Mouse (Mus musculus): ENCODE measurements around the gene Clcn1.
A peak's percentile ranks its signal among the peaks of the same experiment; 100 is the strongest.

The Clcn1 gene

GRCm38 (mm10) chr6:42286448-42286847 lies at the start of gene Clcn1:
Clcn1 (plus strand) TSS chr6:42286685.
- DNase-seq (ENCODE audit: extremely low spot score, low read depth, low spot score), result no peak

- DNase-seq (ENCODE audit: extremely low spot score, low read depth, low spot score), result no peak
Observed at GRCm38 (mm10) chr6:42237276-42237805, 49.1 kb upstream of the Clcn1 start.

DNA sequence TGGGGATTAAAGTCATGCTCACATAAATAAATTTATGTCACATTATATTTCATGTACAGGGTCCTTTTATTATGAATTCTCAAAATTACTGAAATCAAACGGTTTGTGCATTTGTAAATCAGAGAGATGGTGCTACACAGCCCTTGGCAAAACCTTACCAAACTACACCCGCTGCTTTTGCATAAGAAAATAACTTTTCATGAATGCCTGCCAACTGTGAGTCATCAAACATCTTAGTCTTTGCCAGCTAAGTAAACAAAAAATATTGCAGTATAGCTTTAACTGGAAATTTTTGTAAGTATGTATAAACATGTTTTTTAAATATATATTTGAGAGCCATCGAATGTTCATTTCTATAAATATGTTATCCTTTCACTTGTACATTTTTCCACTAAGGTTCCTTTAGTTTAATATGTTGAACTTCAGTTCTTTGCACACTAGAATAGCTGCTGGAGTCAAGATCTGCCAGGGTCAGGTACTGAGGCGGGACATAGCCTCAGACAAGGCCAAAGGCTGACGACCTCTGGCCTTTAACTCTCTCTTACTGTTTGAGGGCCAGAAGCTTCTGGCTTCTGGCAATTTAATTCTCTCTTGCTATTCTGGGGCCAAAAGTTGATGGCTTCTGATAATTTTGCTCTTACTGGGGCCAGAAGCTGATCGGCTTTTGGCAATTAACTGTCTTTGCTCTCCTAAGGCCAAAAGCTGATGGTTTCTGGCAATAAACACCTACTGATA lies 45.0 kb upstream of the Clcn1 start:
- DNase-seq (ENCODE audit: extremely low spot score, low read depth, low spot score), result no peak

- DNase-seq (ENCODE audit: extremely low spot score, low read depth, low spot score), result no peak
Observed at GRCm38 (mm10) chr6:42245711-42246353, 40.7 kb upstream of the Clcn1 start, which contains the start of gene Gstk1. Gstk1 (plus strand) TSS chr6:42245935.

- no peak for DNase-seq (ENCODE audit: extremely low spot score, low read depth, low spot score)
Observed at GRCm38 (mm10) chr6:42247173-42247572, 39.3 kb upstream of the Clcn1 start.

- DNase-seq (ENCODE audit: extremely low spot score, low read depth, low spot score), result no peak
Observed at GRCm38 (mm10) chr6:42247981-42248380, 38.5 kb upstream of the Clcn1 start.

DNA sequence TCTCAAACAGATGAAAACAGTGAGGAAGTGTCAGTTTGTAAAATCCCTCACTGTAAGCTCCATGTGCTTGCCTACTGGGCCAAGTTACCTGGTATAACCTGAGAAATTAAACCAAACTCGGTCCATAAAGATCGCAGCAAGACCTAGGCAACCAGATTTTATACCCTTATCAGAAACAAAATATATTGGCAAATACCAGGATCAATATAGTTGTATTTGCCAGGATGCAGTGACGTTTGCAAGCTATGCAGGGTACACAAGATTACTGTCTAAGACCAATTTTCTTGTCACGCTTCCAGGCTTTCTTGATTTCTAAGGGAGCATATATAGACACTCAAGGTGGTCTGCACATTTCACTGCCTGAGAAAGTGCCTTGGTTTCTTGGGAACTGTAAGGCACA lies 34.7 kb upstream of the Clcn1 start:
- no peak for DNase-seq (ENCODE audit: extremely low spot score, low read depth, low spot score)

DNA sequence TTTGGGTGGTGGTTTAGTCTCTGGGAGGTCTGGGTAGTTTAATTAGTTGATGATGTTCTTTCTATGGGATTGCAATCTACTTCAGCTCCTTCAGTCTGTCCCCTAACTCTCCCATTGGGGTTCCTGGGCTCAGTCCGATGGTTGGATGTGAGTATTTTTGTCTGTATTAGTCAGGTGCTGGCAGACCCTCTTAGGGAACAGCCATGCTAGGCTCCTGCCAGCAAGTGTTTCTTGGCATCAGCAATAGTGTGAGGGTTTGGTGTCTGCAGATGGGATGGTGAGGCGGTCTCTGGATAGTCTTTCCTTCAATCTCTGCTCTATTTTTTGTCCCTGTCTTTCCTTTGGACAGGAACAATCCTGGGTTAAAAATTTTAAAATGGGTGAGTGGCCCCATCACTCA lies 33.4 kb upstream of the Clcn1 start:
- DNase-seq (ENCODE audit: extremely low spot score, low read depth, low spot score), result no peak

DNA sequence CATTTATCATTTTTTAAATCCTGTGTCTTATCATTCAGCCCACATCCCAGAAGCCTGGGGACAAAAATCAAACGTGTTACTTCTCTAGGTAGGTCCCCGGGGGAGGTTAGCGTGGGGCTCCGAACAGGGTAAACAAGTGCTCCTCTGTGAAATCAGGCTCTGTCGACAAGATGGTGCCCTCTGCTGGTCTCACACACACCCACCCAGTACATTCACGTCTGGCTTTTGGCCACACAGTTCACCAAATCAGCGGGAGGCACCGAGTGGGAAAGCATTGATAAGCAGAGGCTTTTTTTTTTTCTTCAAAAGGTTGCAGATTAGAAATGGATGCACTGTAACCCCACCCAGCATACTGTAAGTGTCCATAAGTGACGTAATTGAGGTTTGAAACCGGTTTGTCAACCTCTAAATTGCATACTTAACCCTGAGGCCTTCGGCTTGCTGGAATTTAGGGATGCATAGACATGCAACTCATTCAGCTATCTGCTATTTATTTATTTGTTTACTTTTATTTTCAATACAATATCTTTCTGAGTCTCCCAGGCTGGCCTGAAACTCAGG lies 29.1 kb upstream of the Clcn1 start:
- DNase-seq (ENCODE audit: extremely low spot score, low read depth, low spot score), result no peak

DNA sequence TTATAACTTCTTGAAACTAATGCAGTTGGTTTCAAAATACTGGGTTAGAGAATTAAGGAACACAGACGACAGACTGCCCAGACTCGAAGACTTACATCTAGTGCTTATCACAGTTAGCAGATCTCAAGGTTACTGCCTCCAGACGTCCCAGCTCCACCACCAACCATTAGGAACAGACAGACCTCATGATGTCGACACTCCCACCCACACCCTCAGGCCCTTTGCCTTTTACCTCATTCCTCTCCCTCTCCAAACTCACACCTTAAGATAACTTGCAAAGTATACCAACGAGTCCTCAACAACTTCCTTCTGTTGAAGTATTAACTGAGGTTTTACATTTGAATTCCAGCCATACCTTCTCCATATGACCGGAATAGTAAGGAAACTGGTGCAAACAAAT lies 26.1 kb upstream of the Clcn1 start:
- DNase-seq (ENCODE audit: extremely low spot score, low read depth, low spot score), result no peak

GRCm38 (mm10) chr6:42261524-42262170 lies 24.8 kb upstream of the Clcn1 start, which contains the start of gene Tmem139:
Tmem139 (plus strand) TSS chr6:42261970.
- no peak for DNase-seq (ENCODE audit: extremely low spot score, low read depth, low spot score)

- DNase-seq (ENCODE audit: extremely low spot score, low read depth, low spot score), result peak; percentile 95
Observed at GRCm38 (mm10) chr6:42264626-42265312, 21.7 kb upstream of the Clcn1 start, which contains the start of gene Casp2. Casp2 (plus strand) TSS chr6:42264985.

- DNase-seq (ENCODE audit: extremely low spot score, low read depth, low spot score), result no peak
Observed at GRCm38 (mm10) chr6:42265391-42266330, 20.8 kb upstream of the Clcn1 start.

DNA sequence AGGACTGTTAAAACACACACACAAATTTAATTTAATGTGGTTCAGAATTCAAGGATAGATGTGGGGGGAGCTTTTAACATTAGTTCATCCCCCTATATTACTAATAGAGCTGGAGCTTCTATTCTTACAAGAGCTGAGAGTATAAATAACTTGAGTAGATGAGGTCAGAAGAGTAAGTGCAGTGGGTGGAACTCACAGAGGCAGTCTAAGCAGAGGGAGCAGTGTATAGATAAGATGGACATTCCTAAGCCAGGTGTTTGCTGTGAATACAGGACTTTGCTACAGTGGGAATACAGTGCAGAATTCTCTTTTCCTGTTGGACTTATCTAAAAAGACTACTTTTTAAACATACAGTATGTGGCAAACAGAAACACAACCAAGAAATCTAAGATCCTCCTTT lies 15.7 kb upstream of the Clcn1 start:
- DNase-seq (ENCODE audit: extremely low spot score, low read depth, low spot score), result no peak

GRCm38 (mm10) chr6:42276151-42276550 lies 10.3 kb upstream of the Clcn1 start:
- no peak for DNase-seq (ENCODE audit: extremely low spot score, low read depth, low spot score)

DNA sequence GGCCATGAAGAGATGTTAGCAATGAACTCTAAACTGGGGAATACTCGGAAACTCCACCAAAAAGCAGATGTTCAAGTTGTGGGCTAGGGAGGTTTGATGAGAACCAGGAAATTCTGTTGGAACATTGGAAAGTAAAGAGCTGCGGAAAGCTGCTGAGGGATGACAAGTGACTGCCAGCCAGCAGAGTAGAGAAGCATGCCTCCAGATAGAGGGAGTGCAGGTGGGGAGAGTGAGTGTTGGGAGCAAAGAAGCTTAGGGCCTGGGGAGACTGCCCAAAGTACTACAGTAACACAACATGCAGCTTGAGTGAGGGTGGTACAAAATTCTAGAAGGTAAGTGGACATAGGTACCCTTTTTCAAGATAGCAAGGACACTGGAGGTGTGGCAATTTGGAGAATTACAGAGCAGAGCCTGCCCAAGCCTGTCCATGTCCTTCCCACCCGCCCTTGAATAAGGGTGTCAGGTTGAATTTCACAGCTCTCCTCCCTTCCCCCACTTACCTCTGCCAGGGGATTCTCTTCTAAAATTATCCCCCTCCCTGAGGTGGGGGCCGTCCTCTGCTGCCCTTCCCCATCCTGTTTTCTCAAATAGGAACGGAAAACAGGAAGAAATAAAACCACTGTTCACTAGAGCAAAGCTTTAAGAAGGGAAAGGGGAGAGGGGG lies 3.5 kb upstream of the Clcn1 start:
- no peak for DNase-seq (ENCODE audit: extremely low spot score, low read depth, low spot score)

DNA sequence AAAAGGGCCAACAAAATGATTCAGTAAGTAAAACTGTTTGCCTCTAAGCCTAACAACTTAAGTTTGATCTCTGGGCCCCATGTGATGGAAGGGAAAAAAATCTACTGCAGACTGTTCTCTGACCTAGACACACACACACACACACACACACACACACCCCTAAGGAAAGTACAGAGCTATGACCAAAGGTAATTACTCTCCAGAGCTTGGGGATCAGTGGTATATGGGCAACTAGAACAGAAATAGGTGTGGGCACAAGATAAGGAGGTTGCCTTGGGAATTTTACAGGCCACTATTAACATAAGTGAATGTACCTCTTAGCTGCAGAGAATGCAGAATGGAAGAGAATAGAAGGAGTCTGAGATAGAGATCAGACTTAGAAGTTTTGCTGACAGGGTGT lies 1.1 kb downstream of the Clcn1 start:
- DNase-seq (ENCODE audit: extremely low spot score, low read depth, low spot score), result no peak

DNA sequence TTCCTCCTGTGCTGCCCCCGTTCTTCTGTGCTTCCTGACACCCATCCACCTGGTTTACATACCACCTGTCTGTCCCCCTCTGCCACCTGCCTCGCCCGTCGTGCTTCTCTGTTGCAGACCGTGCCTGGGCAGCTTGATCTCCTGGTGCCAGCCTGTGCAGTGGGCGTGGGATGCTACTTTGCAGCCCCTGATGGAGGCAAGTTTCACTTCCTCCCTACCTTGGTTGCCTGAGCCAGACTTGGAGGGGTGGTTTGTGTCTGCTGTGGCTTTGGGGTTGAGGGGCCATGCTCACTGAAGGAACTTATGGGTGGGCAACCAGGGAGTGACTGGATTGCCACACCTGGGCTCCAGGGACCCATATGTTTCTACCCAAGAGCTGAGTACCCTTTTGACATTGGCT lies 6.8 kb downstream of the Clcn1 start:
- DNase-seq (ENCODE audit: extremely low spot score, low read depth, low spot score), result no peak

DNA sequence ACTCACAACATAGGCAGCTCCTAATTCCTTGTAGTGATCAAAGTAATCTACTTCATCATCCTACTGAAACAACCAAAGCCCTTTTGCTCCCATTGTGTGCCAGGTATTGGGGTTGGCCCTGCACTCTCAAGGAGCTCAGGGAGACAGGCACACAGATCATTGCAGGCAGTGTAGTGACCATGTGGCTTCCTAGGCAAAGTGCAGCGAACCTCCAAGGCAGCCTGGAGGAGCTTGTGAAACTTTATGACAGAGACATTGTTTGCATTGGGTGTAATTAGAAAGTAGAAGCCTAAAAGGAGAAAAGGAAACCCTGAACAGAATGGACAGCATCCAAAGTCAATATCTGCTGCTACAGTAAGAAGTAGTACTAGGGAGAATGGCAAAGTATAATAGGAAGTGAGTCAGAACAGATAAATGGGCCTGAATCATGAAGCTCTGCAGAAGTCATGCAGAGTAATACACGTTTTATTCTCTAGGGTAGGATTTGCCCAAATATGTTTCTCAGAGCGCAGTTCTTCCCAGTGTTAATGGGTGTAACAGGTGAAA lies 9.1 kb downstream of the Clcn1 start:
- no peak for DNase-seq (ENCODE audit: extremely low spot score, low read depth, low spot score)
